Mouse (Mus musculus) urinary bladder, postnatal 0 days (tissue): ENCODE results near the gene Zfp947. TPM values are rescaled to one million over a fixed set of nuclear protein-coding genes. Genes with fewer than 3 reads are reported as not detected.

Experiments used
- polyA plus RNA-seq: library from polyadenylated mRNA; unstranded; fragments of >200 nt; fragmentation: Nextera tagmentation; extraction: Ambion mirVana; gene quantifications from 2 replicates; pipeline ENCODE4 v1.2.1, GENCODE M21; 2015

Gene Zfp947
- polyA plus RNA-seq = 1.1 and 1.7 TPM in 2 replicates

GRCm38 (mm10) chr17:22165722-22166294, at the start of gene Zfp947:
TSS of gene Zfp947 (minus strand) at chr17:22166190.

Other genes with a start within 250 kb of the Zfp947 start
- 7.9 and 9.1 TPM in 2 replicates for gene Zfp942, start 203.7 kb downstream of the Zfp947 start, polyA plus RNA-seq
- gene Zfp943, start 203.6 kb downstream of the Zfp947 start, polyA plus RNA-seq = 9.1 and 11.1 TPM in 2 replicates
- gene Zfp994, start 59.4 kb upstream of the Zfp947 start, polyA plus RNA-seq = 1.6 and 1.8 TPM in 2 replicates
- 5.9 and 7.2 TPM in 2 replicates for gene CT030661.1, start 148.6 kb upstream of the Zfp947 start, polyA plus RNA-seq
- gene Zfp944, start 195.2 kb upstream of the Zfp947 start, polyA plus RNA-seq = 6.7 and 7.0 TPM in 2 replicates
- 4.1 and 5.4 TPM in 2 replicates for gene Zfp758, start 195.3 kb upstream of the Zfp947 start, polyA plus RNA-seq